Mouse (Mus musculus): ENCODE results near the gene Tmem25. TPM values are rescaled to one million over a fixed set of nuclear protein-coding genes. Genes with fewer than 3 reads are reported as not detected.

Tmem25 gene
- polyA plus RNA-seq, 1 experiment from 2014 or later, result 3.6 TPM

Other genes with a start within 250 kb of the Tmem25 start
- gene Cxcr5, start 237.4 kb downstream of the Tmem25 start, polyA plus RNA-seq (2014; fragmentation: Nextera tagmentation; extraction: Ambion mirVana), result 0.11 and 0.48 TPM in 2 replicates
- gene Ddx6, start 194.4 kb downstream of the Tmem25 start, polyA plus RNA-seq (2014; fragmentation: Nextera tagmentation; extraction: Ambion mirVana), result 16.0 and 32.7 TPM in 2 replicates
- gene Treh, start 126.1 kb downstream of the Tmem25 start, polyA plus RNA-seq (2014; fragmentation: Nextera tagmentation; extraction: Ambion mirVana), result not detected in 2 replicates
- gene Phldb1, start 64.1 kb downstream of the Tmem25 start, polyA plus RNA-seq (2014; fragmentation: Nextera tagmentation; extraction: Ambion mirVana), result 36.0 and 36.3 TPM in 2 replicates
- 198 and 204 TPM in 2 replicates for gene Arcn1, start 31.5 kb downstream of the Tmem25 start, polyA plus RNA-seq (2014; fragmentation: Nextera tagmentation; extraction: Ambion mirVana)
- gene Ift46, start 31.4 kb downstream of the Tmem25 start, polyA plus RNA-seq (2014; fragmentation: Nextera tagmentation; extraction: Ambion mirVana), result 142 and 154 TPM in 2 replicates
- not detected in 2 replicates for gene Ttc36, start 3.8 kb upstream of the Tmem25 start, polyA plus RNA-seq (2014; fragmentation: Nextera tagmentation; extraction: Ambion mirVana)
- gene Kmt2a, start 82.0 kb upstream of the Tmem25 start, polyA plus RNA-seq (2014; fragmentation: Nextera tagmentation; extraction: Ambion mirVana), result 17.3 and 26.2 TPM in 2 replicates
- 592 and 606 TPM in 2 replicates for gene Atp5l, start 121.4 kb upstream of the Tmem25 start, polyA plus RNA-seq (2014; fragmentation: Nextera tagmentation; extraction: Ambion mirVana)
- gene Ube4a, start 166.3 kb upstream of the Tmem25 start, polyA plus RNA-seq (2014; fragmentation: Nextera tagmentation; extraction: Ambion mirVana), result 36.4 and 47.3 TPM in 2 replicates
- gene Cd3g, start 181.1 kb upstream of the Tmem25 start, polyA plus RNA-seq (2014; fragmentation: Nextera tagmentation; extraction: Ambion mirVana), result not detected in 2 replicates
- gene Cd3d, start 182.5 kb upstream of the Tmem25 start, polyA plus RNA-seq (2014; fragmentation: Nextera tagmentation; extraction: Ambion mirVana), result not detected in 2 replicates
- not detected in 2 replicates for gene Cd3e, start 210.3 kb upstream of the Tmem25 start, polyA plus RNA-seq (2014; fragmentation: Nextera tagmentation; extraction: Ambion mirVana)
- 2.6 and 3.8 TPM in 2 replicates for gene Mpzl2, start 240.5 kb upstream of the Tmem25 start, polyA plus RNA-seq (2014; fragmentation: Nextera tagmentation; extraction: Ambion mirVana)